Mouse (Mus musculus) CH12F3 (cell line): Measurements from ENCODE around the gene Aldoc.

ENCODE experiments used
- in situ Hi-C: fragments of 300-500 bp; cut with MboI; formaldehyde crosslinking; loops from 2 replicates; pipeline ENCODE4 v1.14.3; 2020; ENCODE audit warnings: low sequenced_read_pairs

The Aldoc gene

DNA sequence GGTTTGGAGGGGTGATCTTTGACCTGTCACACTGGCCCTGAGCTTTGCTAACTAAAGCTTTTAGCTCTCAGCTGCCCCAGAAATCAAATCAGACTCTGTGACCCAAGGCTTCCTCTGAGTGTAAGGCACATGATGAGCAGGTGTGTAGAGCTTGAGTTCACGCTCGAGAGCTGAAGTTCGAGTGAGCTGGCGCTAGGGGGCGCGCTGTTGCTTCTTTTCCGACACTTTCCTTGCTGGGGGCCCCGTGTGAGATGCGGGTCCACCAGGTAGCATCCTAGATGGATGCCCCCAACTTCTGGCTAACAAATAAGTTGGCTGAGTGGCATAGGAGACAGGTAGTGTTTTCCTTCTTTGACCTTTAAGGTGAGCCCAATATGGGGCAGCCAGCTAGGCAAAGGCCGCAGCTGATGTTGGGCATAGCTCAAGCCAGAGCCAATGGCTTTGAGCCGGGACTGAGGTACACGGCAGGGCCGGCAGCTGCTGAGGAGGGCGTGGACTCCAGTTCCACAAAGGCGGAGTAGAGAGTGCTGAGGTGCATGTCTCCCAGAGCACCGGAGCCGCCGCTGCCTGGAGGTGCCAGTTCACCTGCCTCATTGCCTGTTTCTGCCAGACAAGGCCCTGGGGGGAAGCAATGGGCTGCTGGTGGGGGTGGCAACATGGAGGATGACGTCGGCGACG, 35.7 kb downstream of the Aldoc start:
- in situ Hi-C loops: no loop called here

DNA sequence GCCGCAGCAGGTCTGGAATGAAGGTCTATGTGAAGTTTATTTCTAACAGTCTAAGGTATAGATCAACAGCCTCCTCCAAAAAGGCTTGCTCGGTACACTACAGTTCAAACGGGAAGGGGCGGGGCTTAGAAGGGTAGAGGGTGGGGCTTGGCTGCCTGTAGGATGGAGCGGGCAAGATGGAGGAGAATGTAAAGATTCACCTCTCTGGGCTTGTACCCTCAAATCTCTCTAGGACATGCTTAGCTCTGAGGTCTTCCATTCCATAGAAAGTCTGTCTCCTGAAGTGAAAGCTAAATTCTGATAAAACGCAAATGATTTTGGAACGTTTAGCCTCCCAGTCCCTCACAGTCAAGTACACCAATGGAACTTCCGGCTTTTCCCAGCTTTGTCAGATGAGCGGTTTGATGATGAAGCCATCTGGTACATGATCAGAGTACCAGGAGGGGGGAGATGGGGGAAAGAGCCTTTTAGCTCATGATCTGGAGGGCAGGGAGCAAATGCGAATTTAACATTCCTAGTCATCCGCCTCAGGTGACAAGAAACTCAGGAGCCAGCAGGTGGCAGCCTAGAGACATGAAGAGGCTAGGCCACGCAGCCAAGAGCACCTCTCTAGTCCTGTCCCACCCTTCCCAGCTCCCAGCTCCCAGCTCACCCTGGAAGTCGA, 37.5 kb downstream of the Aldoc start:
- in situ Hi-C loops: no loop called here

DNA sequence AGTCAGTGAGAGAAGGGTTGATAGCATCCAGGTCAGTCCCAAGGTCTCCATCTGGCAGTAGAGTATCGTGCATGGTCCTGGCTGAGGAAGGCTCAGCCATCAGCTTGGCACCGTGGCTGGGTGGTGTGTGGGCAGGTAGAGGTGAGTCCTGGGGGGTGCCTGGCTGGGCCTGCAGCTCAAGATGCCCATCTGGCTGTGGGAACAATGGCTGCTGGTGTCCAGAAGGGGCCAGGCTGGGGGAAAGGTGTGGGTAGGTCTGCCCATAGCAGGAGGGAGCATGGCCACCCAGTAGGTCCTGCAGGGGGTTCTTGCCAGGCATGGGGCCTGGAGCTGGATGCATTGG, 38.0 kb downstream of the Aldoc start:
- in situ Hi-C loops: no loop called here

DNA sequence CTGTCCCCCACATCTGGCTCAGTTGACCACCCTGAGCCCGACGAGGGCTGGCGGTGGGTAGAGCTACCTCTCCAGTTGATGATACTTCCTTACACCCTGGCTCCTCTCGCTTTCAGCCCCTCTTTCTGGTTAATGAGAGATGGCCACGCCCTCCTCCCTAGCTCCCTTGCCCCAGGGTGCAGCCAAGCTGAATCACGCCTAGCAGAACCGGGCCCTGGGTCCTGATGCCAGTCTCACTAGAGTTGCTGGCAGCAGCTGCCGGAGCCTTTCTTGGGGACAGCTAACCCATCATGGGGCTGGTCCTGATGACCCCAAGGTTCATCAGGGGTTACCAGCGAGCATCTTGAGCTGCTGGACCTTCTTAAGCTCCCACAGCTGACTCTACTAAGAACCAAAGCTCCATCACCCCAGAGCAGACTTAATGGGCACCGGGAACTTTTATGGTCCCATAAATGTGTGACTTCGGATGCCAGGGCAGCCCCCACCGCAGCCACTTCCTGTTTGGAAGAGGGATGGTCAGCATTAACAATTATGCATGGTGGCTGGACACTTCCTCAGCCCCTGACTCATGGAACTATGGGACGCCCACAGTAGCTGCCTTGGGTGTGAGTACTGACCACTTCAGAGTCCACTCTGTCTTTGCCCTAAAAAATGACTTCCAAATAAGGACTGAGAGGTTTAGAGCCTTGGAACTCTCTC, 40.7 kb downstream of the Aldoc start:
- in situ Hi-C loops: no loop called here

DNA sequence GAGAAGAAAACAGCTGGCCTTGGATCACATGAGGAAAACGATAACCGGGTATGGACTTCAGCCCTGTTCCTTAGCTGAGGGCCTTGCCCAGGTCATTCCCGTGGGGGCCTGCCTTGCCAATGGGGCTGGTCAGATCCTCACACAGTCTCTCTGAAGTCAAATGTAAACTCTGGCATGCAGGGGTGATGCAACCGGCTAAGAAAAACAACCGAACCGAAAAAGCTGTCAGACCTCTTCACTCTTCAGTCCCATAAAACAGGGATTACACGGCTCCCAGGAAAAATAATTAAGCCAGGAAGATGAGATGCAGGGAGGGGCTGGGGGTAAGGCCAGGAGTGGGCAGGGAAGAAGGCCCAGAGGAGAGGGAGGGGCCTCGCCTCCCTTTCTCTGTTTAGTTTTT, 41.3 kb downstream of the Aldoc start:
- in situ Hi-C loops: no loop called here

DNA sequence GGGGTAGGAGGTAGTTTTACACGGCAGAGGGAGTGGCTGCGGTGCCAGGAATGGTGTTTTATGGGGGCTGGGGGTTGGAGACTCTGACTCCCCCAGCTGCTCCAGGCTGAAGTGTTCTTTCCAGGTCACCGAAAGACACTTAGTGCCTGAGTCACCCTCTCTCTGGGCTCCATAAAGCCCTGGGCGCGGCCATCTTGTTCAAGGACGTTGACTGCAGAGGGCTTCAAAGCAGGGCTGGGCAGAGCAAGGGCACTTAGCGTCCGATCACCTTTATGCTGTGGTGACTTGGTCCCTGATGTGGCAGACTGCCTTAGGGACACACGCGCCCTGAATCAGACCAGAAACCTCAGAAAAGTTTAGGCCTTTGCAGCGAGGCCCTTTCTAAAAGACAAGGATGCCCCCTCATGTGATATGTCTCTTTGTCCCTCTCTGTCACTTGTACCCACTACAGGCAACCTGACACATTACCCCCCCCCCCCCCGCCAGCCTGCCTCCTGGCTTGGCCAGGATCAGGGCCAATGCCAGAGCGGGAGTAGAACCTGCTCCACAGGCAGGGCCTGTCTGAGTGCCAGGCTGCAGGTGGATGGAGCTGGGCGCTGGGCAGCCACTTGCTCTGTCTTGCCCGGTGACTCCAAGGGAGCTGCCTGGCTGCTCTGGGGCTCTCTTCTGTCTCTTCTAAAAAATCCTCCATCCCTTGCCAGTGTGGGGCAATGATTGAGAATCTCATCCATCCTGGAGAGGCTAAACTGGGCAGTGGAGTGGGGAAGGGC, 44.9 kb downstream of the Aldoc start:
- in situ Hi-C loops: no loop called here

DNA sequence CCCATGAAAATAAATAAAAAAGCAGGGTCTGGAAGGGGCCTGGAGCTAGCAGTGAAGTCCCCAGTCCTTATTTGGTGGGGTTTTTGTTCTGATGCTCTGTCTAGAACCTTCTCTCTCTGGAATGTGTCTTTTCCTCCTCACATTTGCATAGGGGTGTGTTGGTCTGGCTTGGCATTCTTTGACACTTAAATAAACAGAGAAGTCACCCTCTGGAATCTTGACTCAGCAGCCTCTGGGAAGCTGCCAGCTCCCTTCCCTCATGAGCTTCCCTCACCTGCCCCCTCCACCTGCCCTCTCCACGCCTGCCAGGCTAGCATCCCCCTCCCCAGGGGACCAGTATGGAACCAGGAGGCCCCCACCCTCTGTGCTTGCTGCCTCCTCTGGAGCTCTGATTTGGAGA, 47.6 kb downstream of the Aldoc start:
- in situ Hi-C loops: no loop called here

DNA sequence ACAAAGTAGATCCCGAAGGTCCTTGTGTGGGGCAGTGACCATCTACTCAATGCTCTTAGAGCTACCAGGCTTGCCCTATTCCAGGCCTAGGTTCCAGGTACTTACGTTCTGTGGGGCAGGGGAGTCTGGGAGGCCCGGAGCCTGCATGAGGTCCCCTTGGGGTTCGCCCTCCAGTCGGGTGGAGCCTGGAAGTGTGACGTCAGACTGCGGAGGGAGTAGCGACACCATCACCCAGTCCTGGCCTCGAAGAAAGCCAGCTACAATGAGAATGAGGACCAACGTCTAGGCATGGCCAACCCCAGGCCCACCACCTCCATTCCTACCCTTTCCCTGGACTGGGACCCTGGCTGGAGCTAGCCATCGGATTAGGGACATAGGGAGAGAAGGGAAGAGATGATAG, 48.9 kb downstream of the Aldoc start:
- in situ Hi-C loops: no loop called here

DNA sequence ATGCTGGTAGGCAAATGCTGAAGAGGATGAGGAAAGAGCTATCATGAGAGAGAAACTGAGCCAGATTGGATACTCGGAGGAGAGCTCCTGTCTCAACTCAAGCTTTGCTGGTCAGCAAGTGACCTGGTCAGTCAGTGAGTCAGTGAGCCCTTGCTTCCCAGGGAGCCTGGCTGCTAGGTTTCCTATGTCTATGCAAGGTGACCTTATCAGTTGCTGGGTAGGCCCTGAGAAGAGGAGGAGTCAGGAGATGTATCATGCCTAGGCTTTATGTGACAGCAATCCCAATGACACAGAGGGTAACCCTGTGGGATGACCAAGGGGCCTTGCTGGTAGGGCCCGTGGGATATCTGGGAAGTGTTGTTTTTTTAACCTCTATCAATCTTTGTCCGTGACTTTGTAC, 49.4 kb downstream of the Aldoc start:
- in situ Hi-C loops: no loop called here

DNA sequence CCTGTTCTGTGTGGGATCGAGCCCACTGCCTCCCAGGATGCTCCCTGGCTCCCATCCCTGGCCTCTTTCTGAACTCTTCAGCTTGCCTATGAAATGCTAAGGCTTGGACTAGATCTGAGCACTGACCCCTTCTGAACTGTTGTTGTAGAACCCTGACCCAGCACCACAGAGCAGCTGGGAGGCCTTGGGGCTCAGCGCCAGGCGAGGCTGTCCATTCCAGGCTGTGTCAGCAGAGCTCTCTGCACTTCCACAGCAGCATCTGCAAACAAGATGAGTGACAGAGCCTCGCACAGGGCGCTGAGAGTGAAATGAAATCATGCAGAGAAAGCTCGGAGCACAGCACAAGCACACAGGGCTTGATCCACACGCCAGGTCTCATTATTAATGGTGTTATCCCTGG, 49.8 kb downstream of the Aldoc start:
- in situ Hi-C loops: no loop called here

DNA sequence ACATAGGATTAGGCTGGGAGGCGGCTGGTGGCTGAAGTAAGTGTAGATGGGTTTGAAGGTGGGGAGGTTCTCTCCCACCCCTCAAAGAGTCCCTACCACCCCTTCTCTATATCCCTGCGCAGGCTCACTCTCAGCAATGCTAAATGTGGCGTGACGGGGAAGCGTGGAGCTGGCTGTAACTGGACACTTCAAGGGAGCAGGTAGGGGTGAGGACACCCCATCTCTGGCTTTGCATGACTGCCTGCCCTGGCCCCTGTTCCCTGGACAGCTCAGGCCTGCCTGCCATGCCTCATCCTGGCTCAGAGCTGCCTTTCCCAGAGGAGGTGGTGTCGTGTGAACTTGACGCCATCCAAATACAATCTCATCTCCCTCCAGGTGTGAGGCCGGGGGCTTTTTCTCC, 51.4 kb downstream of the Aldoc start:
- in situ Hi-C loops: no loop called here
